Mouse (Mus musculus) embryo, embryonic 10 days (tissue): Measurements from ENCODE around the gene Ccdc159.

Experiments
- DNase-seq: peaks from one replicate; pipeline ENCODE4 v3.0.0-alpha.2; 2015; ENCODE audit warnings: low spot score

Gene Ccdc159

GRCm38 (mm10) chr9:21961366-21961980, 34.2 kb downstream of the Ccdc159 start:
- DNase-seq, result no peak

- DNase-seq, result peak; percentile 8
Observed at GRCm38 (mm10) chr9:21962010-21962409, 34.7 kb downstream of the Ccdc159 start.

- DNase-seq, result peak; percentile 90
Observed at GRCm38 (mm10) chr9:21962416-21963059, 35.3 kb downstream of the Ccdc159 start.

GRCm38 (mm10) chr9:21963417-21963816, 36.1 kb downstream of the Ccdc159 start, which contains the start of gene Epor:
Gene Epor, minus strand, starts transcription at chr9:21963506.
- peak; percentile 68 for DNase-seq

- DNase-seq, result no peak
Observed at GRCm38 (mm10) chr9:21968883-21969282, 41.6 kb downstream of the Ccdc159 start.

- DNase-seq, result no peak
Observed at GRCm38 (mm10) chr9:21969304-21969703, 42.0 kb downstream of the Ccdc159 start.

- peak; percentile 18 for DNase-seq
Observed at GRCm38 (mm10) chr9:21976626-21977175, 49.4 kb downstream of the Ccdc159 start.

- DNase-seq, result no peak
Observed at GRCm38 (mm10) chr9:21977331-21977730, 50.1 kb downstream of the Ccdc159 start.

GRCm38 (mm10) chr9:21977972-21978371, 50.7 kb downstream of the Ccdc159 start:
- no peak for DNase-seq

- no peak for DNase-seq
Observed at GRCm38 (mm10) chr9:21978398-21979128, 51.3 kb downstream of the Ccdc159 start.

- DNase-seq, result no peak
Observed at GRCm38 (mm10) chr9:21983911-21984310, 56.6 kb downstream of the Ccdc159 start.
